Mouse (Mus musculus) hindbrain, embryonic 15.5 days (tissue): ENCODE results near the gene Epp13. TPM values are rescaled to one million over a fixed set of nuclear protein-coding genes. Genes with fewer than 3 reads are reported as not detected.
"Not testable (repeated sequence)": the region's sequence is repeated elsewhere in the genome, so short reads cannot be mapped to it uniquely, and the experiment has no call there.

Source experiments
- ATAC-seq: fragments of 200-750 bp; cut with Nextera tagmentation; 2 replicates; pipeline ENCODE4 v1.8.0; 2017; ENCODE audit warnings: low read depth, moderate number of reproducible peaks, moderate TSS enrichment; ENCODE audit not compliant: low FRiP score
- H3K27ac ChIP-seq: fragments of 300-500 bp; sonication (generic); replicated peaks from 2 replicates; pipeline ENCODE4 v1.5.1; 2015; ENCODE audit warnings: mild to moderate bottlenecking, inconsistent platforms
- H3K27me3 ChIP-seq: fragments of 300-500 bp; sonication (generic); 2 replicates; pipeline ENCODE4 v1.6.1; 2015; ENCODE audit warnings: control low read depth, inconsistent platforms
- H3K36me3 ChIP-seq: fragments of 300-500 bp; sonication (generic); 2 replicates; pipeline ENCODE4 v1.6.1; 2015; ENCODE audit warnings: control low read depth, inconsistent platforms
- H3K4me1 ChIP-seq: fragments of 300-500 bp; sonication (generic); replicated peaks from 2 replicates; pipeline ENCODE4 v1.6.1; 2015; ENCODE audit warnings: control low read depth, inconsistent platforms
- H3K4me2 ChIP-seq: fragments of 300-500 bp; sonication (generic); 2 replicates; pipeline ENCODE4 v1.6.1; 2015; ENCODE audit warnings: moderate library complexity, mild to moderate bottlenecking, inconsistent platforms
- H3K4me3 ChIP-seq: fragments of 300-500 bp; sonication (generic); 2 replicates; pipeline ENCODE4 v1.5.1; 2015; ENCODE audit warnings: mild to moderate bottlenecking, inconsistent platforms
- H3K9ac ChIP-seq: fragments of 300-500 bp; sonication (generic); 2 replicates; pipeline ENCODE4 v1.6.1; 2015; ENCODE audit warnings: inconsistent platforms
- H3K9me3 ChIP-seq: fragments of 300-500 bp; sonication (generic); 2 replicates; pipeline ENCODE4 v1.6.1; 2016; ENCODE audit warnings: control low read depth, inconsistent platforms
- WGBS: fragments of 180-500 bp; shearing (Covaris S2); methylation state at CpG from one replicate; pipeline ENCODE4 v1.1.7; 2015; 5-methylcytosine and 5-hydroxymethylcytosine counted together
- polyA plus RNA-seq: library from polyadenylated mRNA; unstranded; fragments of >200 nt; fragmentation: Nextera tagmentation; extraction: Ambion mirVana; gene quantifications from 2 replicates; pipeline ENCODE4 v1.2.1, GENCODE M21; 2015

The Epp13 gene
- polyA plus RNA-seq, 1 experiment from 2014 or later: 0.23 TPM

DNA sequence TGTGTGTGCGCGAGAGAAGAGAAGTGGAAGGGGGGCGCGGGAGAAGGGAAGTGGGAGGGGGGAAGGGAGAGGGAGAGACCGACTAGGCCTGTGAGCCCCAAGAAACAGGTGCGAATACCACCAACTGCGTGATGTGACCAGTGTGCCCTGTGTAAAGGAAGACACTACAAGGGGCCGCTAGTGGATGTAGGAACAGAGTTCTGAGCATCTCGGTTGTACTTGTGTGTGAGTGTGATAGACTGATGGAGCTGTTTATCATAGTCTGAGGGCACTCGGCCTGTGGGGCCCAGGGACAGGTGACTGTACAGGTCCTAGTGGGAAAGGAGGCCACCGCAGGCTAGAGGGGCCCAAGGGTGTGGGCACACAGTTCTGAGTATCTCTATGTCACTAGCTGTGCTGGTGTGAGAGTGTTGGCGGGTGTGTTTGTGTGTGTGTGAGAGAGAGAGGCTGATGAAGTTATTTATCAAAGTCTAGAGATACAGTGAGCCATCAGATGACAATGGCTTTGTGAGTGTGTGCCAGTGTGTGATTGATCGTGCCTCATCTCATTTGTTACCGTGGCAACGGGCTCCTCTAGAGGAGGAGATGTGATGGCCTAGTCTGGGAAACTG lies 34.5 kb downstream of the Epp13 start:
- H3K4me2 ChIP-seq: peak overlapping the region; percentile 66
- H3K9me3 ChIP-seq: no peaks in the 10 kb centered on the region
- peak; percentile 31 for ATAC-seq
- peak overlapping the region; percentile 48 for H3K4me3 ChIP-seq
- H3K9ac ChIP-seq: peak overlapping the region; percentile 44
- WGBS: 9% methylated on average over 15 of the region's 15 CpGs
- H3K27me3 ChIP-seq: no peaks in the 10 kb centered on the region
- peaks cover 4% of the 10 kb centered on the region; the same call in 1 of the 2 replicates for H3K36me3 ChIP-seq
- H3K27ac ChIP-seq: peak overlapping the region; percentile 83
- peaks cover 36% of the 10 kb centered on the region for H3K4me1 ChIP-seq

DNA sequence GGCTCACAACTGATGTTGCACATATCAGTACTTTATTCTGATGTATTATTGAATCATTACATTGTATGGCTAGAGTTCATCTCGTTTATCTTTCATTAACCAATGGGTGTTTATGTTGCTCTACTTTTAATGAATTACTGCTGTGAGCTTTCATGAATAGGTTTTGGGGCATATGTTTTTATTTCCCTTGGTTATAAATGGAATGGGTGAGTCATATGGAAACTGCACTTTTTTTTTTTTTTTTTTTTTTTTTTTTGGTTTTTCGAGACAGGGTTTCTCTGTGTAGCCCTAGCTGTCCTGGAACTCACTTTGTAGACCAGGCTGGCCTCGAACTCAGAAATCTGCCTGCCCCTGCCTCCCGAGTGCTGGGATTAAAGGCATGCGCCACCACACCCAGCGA lies 38.6 kb downstream of the Epp13 start:
- not testable (repeated sequence) for H3K27me3 ChIP-seq, H3K4me3 ChIP-seq, H3K4me2 ChIP-seq, H3K9ac ChIP-seq, H3K27ac ChIP-seq, ATAC-seq, H3K9me3 ChIP-seq
- H3K4me1 ChIP-seq: peaks cover 23% of the 10 kb centered on the region
- 88% methylated on average over 6 of the region's 6 CpGs for whole genome bisulfite sequencing
- H3K36me3 ChIP-seq: peaks cover 35% of the 10 kb centered on the region

DNA sequence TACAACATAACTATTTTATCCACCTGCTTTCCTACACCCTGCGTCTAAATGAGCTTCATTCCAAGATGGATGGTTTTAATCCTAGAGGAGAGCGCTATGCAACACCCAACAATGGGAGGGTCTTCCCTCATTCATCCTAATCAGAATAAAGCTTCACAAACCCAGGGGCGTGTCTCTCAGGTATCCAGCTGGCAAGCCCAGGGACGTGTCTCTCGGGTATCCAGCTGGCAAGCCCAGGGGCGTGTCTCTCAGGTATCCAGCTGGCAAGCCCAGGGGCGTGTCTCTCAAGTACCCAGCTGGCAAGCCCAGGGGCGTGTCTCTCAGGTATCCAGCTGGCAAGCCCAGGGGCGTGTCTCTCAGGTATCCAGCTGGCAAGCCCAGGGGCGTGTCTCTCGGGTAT lies 48.3 kb downstream of the Epp13 start:
- WGBS: 81% methylated on average over 11 of the region's 11 CpGs

DNA sequence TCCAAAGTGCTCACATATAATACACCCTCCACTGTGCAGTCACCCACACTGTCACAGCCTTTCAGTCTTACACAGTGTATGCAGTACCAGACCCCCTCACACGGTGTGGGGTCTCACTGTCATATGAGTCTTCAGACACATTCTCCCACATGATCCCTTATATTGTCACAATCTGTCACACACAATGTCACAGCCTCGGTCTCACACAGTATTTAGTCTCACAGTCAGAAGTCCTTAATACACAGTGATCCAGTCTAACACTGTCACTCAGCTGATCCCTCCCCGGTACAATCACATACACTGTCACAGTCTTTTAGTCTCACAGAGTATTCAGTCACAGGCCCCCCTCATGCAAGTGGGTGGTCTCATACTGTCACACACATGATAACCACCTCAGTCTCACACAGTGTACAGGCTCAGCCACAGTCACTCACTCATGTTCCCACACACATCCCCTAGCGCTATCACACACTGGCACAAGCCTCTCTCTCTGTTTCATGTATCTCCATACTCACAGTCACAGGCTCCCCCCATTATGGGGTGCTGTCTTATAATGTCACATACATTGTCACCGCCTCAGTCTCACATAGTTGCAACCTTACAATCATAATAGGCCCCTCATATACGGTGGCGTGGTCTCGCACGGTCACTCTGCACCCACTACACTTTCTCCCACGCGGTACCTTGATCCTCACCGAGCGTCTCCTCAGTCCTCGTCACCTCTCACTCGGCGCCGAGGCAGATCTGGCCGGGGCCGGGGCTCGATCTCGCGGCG lies 78.1 kb downstream of the Epp13 start:
- peak overlapping the region; percentile 82 for H3K9ac ChIP-seq
- H3K9me3 ChIP-seq: no peaks in the 10 kb centered on the region
- WGBS: 12% methylated on average over 23 of the region's 23 CpGs
- peak overlapping the region; percentile 93 for H3K27ac ChIP-seq
- H3K4me3 ChIP-seq: peak overlapping the region; percentile 67
- peak overlapping the region; percentile 72 for H3K4me2 ChIP-seq
- peak; percentile 90 for ATAC-seq
- H3K4me1 ChIP-seq: peaks cover 11% of the 10 kb centered on the region
- no peaks in the 10 kb centered on the region for H3K27me3 ChIP-seq
- peaks cover 12% of the 10 kb centered on the region for H3K36me3 ChIP-seq

More for the DNA sequence above, 48.3 kb downstream of the Epp13 start:
- ATAC-seq, H3K4me2 ChIP-seq, H3K27me3 ChIP-seq, H3K4me3 ChIP-seq, H3K4me1 ChIP-seq, H3K9me3 ChIP-seq, H3K27ac ChIP-seq, H3K9ac ChIP-seq: not testable (repeated sequence)
- H3K36me3 ChIP-seq: peaks cover 57% of the 10 kb centered on the region

DNA sequence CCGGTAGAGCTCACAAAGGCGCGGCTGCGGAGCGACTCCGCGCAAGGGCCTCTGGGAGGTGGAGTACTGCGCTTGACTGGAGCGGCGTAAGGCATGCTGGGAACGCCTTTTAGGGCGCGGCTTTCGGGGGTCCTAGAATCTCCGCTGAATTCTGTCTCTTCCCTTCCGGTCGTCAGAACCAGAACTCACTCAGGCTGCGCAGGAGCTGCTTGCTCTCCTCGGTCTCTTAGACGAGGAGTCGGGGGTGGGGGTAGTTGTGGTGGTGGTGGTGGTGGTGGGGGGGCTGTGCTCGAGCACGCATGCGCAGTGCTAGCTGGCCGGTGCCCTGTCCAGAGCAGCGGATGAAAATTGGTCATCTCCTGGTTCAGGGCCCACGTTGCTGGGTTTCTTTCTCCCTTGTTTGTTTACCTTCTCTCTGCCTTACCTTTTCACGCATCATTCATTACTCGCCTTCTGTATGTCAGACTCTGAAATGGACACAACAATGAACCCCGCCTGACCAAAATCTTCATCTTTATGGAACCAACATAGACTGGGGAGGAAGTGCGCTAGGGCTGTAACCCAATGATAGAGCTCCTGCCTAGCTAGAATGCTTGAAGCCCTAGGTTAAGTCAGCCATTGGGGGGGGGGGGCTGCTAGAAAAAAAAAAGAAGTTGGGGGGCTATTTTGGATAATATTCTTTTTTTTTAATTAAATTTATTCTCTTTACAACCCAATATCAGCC lies 78.9 kb downstream of the Epp13 start, which contains the start of gene Zfp583:
Gene Zfp583, minus strand, starts transcription at position 53 of the 724 bp plus-strand sequence.
- Histone ChIP-seq H3K4me1 (peaks cover 11% of the 10 kb centered on the region), H3K4me3 (peak within 1 kb of the TSS; percentile 67), H3K9me3 (no peaks in the 10 kb centered on the region), H3K9ac (peak within 1 kb of the TSS; percentile 82), H3K27me3 (no peaks in the 10 kb centered on the region), H3K36me3 (peaks cover 11% of the 10 kb centered on the region), H3K27ac (peak within 1 kb of the TSS; percentile 93), H3K4me2 (peak within 1 kb of the TSS; percentile 72)
- ATAC-seq: peak; percentile 94
- WGBS: 5% methylated on average over 30 of the region's 31 CpGs

Other genes with a start within 250 kb of the Epp13 start
- not detected in 2 replicates for gene Vmn1r65, start 241.7 kb upstream of the Epp13 start, polyA plus RNA-seq
- gene Nlrp4c, start 207.5 kb upstream of the Epp13 start, polyA plus RNA-seq: not detected in 2 replicates
- 24.8 and 27.4 TPM in 2 replicates for gene Zfp787, start 96.7 kb upstream of the Epp13 start, polyA plus RNA-seq
- 87.8 and 90.1 TPM in 2 replicates for gene Zfp444, start 80.5 kb upstream of the Epp13 start, polyA plus RNA-seq
- not detected in 2 replicates for gene Galp, start 55.6 kb upstream of the Epp13 start, polyA plus RNA-seq
- gene Zscan5b, start 30.4 kb upstream of the Epp13 start, polyA plus RNA-seq: not detected in 2 replicates
- 16.3 and 17.6 TPM in 2 replicates for gene Zfp667, start 33.9 kb downstream of the Epp13 start, polyA plus RNA-seq
- 13.6 and 14.7 TPM in 2 replicates for gene Zfp583, start 78.6 kb downstream of the Epp13 start, polyA plus RNA-seq
- gene Gm3854, start 91.0 kb downstream of the Epp13 start, polyA plus RNA-seq: 8.1 and 8.5 TPM in 2 replicates
- 3.5 and 4.9 TPM in 2 replicates for gene Zfp78, start 110.6 kb downstream of the Epp13 start, polyA plus RNA-seq
- 13.8 and 14.2 TPM in 2 replicates for gene Zfp28, start 130.6 kb downstream of the Epp13 start, polyA plus RNA-seq
- gene Smim17, start 146.0 kb downstream of the Epp13 start, polyA plus RNA-seq: 7.0 and 8.4 TPM in 2 replicates
- gene Gm20715, start 157.6 kb downstream of the Epp13 start, polyA plus RNA-seq: 0.05 TPM in 1 of 2 replicates, not detected in the other
- 0.14 and 0.18 TPM in 2 replicates for gene Olfr1344, start 186.0 kb downstream of the Epp13 start, polyA plus RNA-seq
- not detected in 2 replicates for gene Olfr1336, start 203.5 kb downstream of the Epp13 start, polyA plus RNA-seq
- not detected in 2 replicates for gene Olfr1346, start 214.4 kb downstream of the Epp13 start, polyA plus RNA-seq
- not detected in 2 replicates for gene Olfr5, start 234.2 kb downstream of the Epp13 start, polyA plus RNA-seq
- gene Olfr1347, start 247.0 kb downstream of the Epp13 start, polyA plus RNA-seq: not detected in 2 replicates